Mouse (Mus musculus): ENCODE measurements around the gene Gpr150. TPM values are rescaled to one million over a fixed set of nuclear protein-coding genes. Genes with fewer than 3 reads are reported as not detected.

The Gpr150 gene
- total and polyA plus RNA-seq, 3 experiments = not detected

- peaks cover 14 to 27% of the 10 kb centered on the region in 2 experiments for H3K36me3 ChIP-seq (replicated peaks in 1 of 2; ENCODE audit: control insufficient read depth in 1 of 2, insufficient read depth in 1 of 2, low read length in 1 of 2)
- H3K9ac ChIP-seq (ENCODE audit: insufficient read depth, low read depth) = no peak overlapping the region
- no peaks in the 10 kb centered on the region for H3K9me3 ChIP-seq (replicated peaks; ENCODE audit: low read length)
- no peak for TF ChIP-seq TCF12 (IDR thresholded peaks at IDR 0.05; ENCODE audit: low read depth, low read length)
- TF ChIP-seq MAZ (IDR thresholded peaks at IDR 0.05; ENCODE audit: low read depth, low read length) = no peak
- no peak for TF ChIP-seq ZNF384 (IDR thresholded peaks at IDR 0.05; ENCODE audit: low read depth, low read length)
- no peak for TF ChIP-seq ELF1 (IDR thresholded peaks at IDR 0.05; ENCODE audit: low read depth, low read length)
- no peak for TF ChIP-seq E2F4 (IDR thresholded peaks at IDR 0.05; ENCODE audit: insufficient replicate concordance, low read depth, low read length)
- no peak for TF ChIP-seq BHLHE40 (IDR thresholded peaks at IDR 0.05; ENCODE audit: low read depth, low read length)
- no peak for TF ChIP-seq JUND (conservative IDR thresholded peaks at IDR 0.05; ENCODE audit: low read depth, low read length)
- TF ChIP-seq ZC3H11A (IDR thresholded peaks at IDR 0.05; ENCODE audit: low read depth, low read length) = no peak
- no peak for TF ChIP-seq PAX5 (IDR thresholded peaks at IDR 0.05; ENCODE audit: low read length)
- no peak for TF ChIP-seq ETS1 (conservative IDR thresholded peaks at IDR 0.05; ENCODE audit: low read depth, low read length)
- TF ChIP-seq IRF4 (IDR thresholded peaks at IDR 0.05; ENCODE audit: low read depth, low read length) = no peak
- TF ChIP-seq POLR2AphosphoS2 (IDR thresholded peaks at IDR 0.05; ENCODE audit: low read depth, low read length) = no peak
- TF ChIP-seq MAX (IDR thresholded peaks at IDR 0.05; ENCODE audit: low read length) = no peak
- TF ChIP-seq SMC3 (IDR thresholded peaks at IDR 0.05; ENCODE audit: low read depth, low read length) = no peak
- TF ChIP-seq EP300 (IDR thresholded peaks at IDR 0.05; ENCODE audit: low read length) = no peak
- TF ChIP-seq TBP (conservative IDR thresholded peaks at IDR 0.05; ENCODE audit: low read depth, low read length) = no peak
- TF ChIP-seq USF2 (conservative IDR thresholded peaks at IDR 0.05; ENCODE audit: low read depth, low read length) = no peak
- no peaks in the 10 kb centered on the region for H3K27me3 ChIP-seq (replicated peaks)
- no peak overlapping the region for H3K27ac ChIP-seq (ENCODE audit: insufficient read depth, low read depth)
- H3K79me2 ChIP-seq (replicated peaks; ENCODE audit: control insufficient read depth, extremely low read depth, insufficient read depth, poor library complexity, severe bottlenecking) = no peaks in the 10 kb centered on the region
- in situ Hi-C loops (cut with MboI; ENCODE audit: low pct_ligation_motif_present, low pct_unique_long_range_greater_than_20kb, low sequenced_read_pairs) = no loop called here
- dilution Hi-C loops (cut with MboI; ENCODE audit: extremely low pct_ligation_motif_present, extremely low pct_unique_long_range_greater_than_20kb, low sequenced_read_pairs) = no loop called here
- H3K4me3 ChIP-seq (replicated peaks in 1 of 3; ENCODE audit: low read depth in 2 of 3, low read length in 2 of 3, poor library complexity in 1 of 3) = no peak overlapping the region
- H3K4me1 ChIP-seq (ENCODE audit: control insufficient read depth in 1 of 2, insufficient read depth in 2 of 2) = no peaks in the 10 kb centered on the region
- no peak for DNase-seq (ENCODE audit: extremely low read depth)
- H3K4me2 ChIP-seq (ENCODE audit: insufficient read depth, low read depth, poor library complexity, severe bottlenecking) = no peak overlapping the region
These were observed 6.8 kb upstream of the Gpr150 start for GRCm38 (mm10) chr13:76063548-76063947.

GRCm38 (mm10) chr13:76062569-76062968 is 5.8 kb upstream of the Gpr150 start:
- Histone ChIP-seq H3K9me3 (replicated peaks; ENCODE audit: low read length) (no peaks in the 10 kb centered on the region), H3K4me3 (replicated peaks in 1 of 3; ENCODE audit: low read depth in 2 of 3, low read length in 2 of 3, poor library complexity in 1 of 3) (no peak overlapping the region), H3K4me1 (ENCODE audit: control insufficient read depth in 1 of 2, insufficient read depth in 2 of 2) (no peaks in the 10 kb centered on the region), H3K27ac (ENCODE audit: insufficient read depth, low read depth) (no peak overlapping the region), H3K9ac (ENCODE audit: insufficient read depth, low read depth) (no peak overlapping the region), H3K4me2 (ENCODE audit: insufficient read depth, low read depth, poor library complexity, severe bottlenecking) (no peak overlapping the region), H3K27me3 (replicated peaks) (no peaks in the 10 kb centered on the region), H3K36me3 (replicated peaks in 1 of 2; ENCODE audit: control insufficient read depth in 1 of 2, insufficient read depth in 1 of 2, low read length in 1 of 2) (peaks cover 14 to 27% of the 10 kb centered on the region in 2 experiments), H3K79me2 (replicated peaks; ENCODE audit: control insufficient read depth, extremely low read depth, insufficient read depth, poor library complexity, severe bottlenecking) (no peaks in the 10 kb centered on the region)
- in situ Hi-C loops (cut with MboI; ENCODE audit: low pct_ligation_motif_present, low pct_unique_long_range_greater_than_20kb, low sequenced_read_pairs) (no loop called here), dilution Hi-C loops (cut with MboI; ENCODE audit: extremely low pct_ligation_motif_present, extremely low pct_unique_long_range_greater_than_20kb, low sequenced_read_pairs) (no loop called here)
- TF ChIP-seq BHLHE40 (IDR thresholded peaks at IDR 0.05; ENCODE audit: low read depth, low read length) = no peak
- TF ChIP-seq JUN (IDR thresholded peaks at IDR 0.05; ENCODE audit: insufficient read depth, low read depth, low read length) = no peak
- no peak for TF ChIP-seq ZC3H11A (IDR thresholded peaks at IDR 0.05; ENCODE audit: low read depth, low read length)
- TF ChIP-seq NRF1 (IDR thresholded peaks at IDR 0.05; ENCODE audit: low read depth, low read length) = no peak
- TF ChIP-seq POLR2AphosphoS2 (IDR thresholded peaks at IDR 0.05; ENCODE audit: low read depth, low read length) = no peak
- TF ChIP-seq ZMIZ1 (IDR thresholded peaks at IDR 0.05; ENCODE audit: low read depth, low read length) = no peak
- no peak for TF ChIP-seq IRF4 (IDR thresholded peaks at IDR 0.05; ENCODE audit: low read depth, low read length)
- TF ChIP-seq MYC (IDR thresholded peaks at IDR 0.05; ENCODE audit: low read depth, low read length) = no peak
- TF ChIP-seq UBTF (IDR thresholded peaks at IDR 0.05; ENCODE audit: low read depth, low read length) = no peak
- TF ChIP-seq MXI1 (IDR thresholded peaks at IDR 0.05; ENCODE audit: low read depth, low read length) = no peak
- no peak for TF ChIP-seq TCF12 (IDR thresholded peaks at IDR 0.05; ENCODE audit: low read depth, low read length)
- TF ChIP-seq E2F4 (IDR thresholded peaks at IDR 0.05; ENCODE audit: insufficient replicate concordance, low read depth, low read length) = no peak
- no peak for TF ChIP-seq JUND (conservative IDR thresholded peaks at IDR 0.05; ENCODE audit: low read depth, low read length)
- TF ChIP-seq CHD1 (IDR thresholded peaks at IDR 0.05; ENCODE audit: low read depth, low read length) = no peak
- no peak for TF ChIP-seq EP300 (IDR thresholded peaks at IDR 0.05; ENCODE audit: low read length)
- no peak for DNase-seq (ENCODE audit: extremely low read depth)

All from CH12.LX (cell line).